Mouse (Mus musculus) spleen, postnatal 36 days (tissue): ENCODE data around the gene Ints14.

Experiments
- DNase-seq, 2 experiments: peaks; one replicate each; pipeline ENCODE4 v3.0.0; 2022; ENCODE audit warnings: low spot score in 2 of 2, mixed read lengths in 1 of 2

The Ints14 gene

DNA sequence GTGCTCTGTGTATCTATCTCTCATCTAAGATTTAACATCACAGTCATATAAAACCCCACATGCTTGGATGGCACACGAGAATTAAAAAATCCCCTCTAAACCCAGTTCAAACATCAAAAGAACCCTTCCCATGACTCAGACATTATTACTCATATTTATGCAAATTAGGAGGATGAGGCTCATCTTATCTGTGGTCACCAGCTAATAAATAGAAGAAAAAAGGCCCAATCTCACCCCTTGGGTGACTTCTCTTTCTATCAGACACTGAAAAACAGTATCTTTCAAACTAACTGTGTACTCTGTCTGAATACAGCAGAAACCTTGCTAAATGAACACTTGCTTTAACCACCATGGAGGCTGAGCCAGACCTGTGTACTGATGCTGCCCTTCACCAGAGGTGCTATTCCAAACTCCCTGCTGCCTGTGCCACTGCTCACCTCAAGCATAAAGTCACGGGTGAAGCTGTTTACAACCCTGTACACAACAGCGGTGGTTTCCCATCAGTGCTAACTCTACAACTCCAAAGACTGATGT is 58.0 kb downstream of the Ints14 start:
- DNase-seq, result no peak

DNA sequence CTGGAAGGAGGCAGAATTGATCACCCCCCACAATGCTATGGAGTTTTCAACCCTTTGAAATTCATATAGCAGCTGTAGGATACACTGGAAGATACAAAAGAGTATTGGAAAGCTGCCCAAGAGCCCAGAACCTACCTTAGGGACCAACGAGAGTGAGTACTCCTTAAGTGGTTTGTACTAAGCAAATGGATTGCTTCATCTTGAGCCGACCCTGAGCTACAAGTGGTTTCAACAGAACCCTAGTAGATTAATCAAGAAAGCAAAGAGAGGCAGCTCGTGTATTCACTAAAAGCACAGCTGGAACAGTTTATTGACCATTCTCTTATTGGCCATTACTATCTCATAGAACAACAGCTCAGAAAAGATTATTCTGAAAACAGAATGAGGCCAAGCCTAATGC is 58.4 kb downstream of the Ints14 start:
- no peak for DNase-seq

DNA sequence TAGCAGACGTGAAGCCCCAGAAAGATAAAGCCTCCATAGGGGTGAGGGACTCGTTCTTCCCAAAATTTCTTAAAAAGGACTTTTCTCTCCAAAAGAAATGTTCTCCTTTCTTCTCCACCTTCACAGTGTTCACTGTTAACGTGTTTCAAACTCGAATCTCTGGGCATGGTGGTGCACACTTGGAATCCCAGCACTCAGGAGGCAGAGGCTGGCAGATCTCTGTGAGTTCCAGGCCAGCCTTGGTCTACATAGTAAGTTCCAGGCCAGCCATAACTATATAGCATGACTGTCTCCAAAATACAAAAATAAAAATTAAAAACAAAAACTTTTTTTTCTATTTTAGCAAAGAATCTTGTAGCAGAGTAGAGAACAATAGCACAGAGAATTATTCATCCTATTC is 59.4 kb downstream of the Ints14 start:
- no peak for DNase-seq

DNA sequence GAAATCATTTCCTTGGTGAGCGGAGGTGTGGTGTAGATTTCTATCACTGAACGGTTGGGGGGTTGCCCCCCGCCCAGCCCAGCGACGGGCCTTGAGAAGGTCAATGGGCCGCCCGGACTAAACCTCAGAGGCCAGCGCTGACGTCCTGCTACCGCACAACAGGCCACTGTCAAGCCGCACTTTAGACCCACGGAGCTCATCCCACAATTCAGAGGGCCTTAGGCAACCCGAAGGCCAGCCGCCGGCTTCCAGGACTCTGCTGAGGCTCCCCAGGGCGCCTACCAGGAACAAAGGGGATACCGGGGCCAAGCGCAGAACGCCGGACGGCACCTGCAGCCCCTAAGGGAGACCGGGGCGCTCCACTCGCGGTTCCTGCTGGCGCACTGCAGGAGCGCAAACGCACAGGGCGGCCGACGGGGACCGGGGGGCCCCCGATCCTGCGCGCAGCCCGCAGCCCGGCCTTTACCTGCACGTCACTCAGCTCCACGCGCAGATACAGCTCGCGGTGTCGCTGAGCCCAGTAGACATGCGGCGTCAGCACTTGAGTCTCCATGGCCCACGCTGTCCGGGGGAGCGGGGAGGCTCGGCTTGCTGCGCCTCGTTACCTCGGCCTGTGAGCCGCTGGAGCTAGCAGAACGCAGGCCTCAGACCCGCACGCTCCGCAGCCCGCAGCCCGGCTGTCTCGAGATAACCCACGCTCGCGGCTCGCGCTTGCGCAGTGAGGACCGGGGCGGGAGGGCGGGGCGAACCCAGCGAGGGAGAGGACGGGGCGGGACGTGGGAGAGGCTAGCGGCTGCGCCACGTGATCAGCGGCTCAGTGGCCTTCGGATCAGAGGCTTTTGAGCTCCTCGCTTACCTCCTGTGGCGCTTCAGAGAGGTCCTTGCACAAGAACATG is 60.5 kb downstream of the Ints14 start, which contains the start of gene Hacd3:
Gene Hacd3, minus strand, starts transcription at position 703 of the 896 bp plus-strand sequence.
- DNase-seq, result peak; percentile 84 to 85

DNA sequence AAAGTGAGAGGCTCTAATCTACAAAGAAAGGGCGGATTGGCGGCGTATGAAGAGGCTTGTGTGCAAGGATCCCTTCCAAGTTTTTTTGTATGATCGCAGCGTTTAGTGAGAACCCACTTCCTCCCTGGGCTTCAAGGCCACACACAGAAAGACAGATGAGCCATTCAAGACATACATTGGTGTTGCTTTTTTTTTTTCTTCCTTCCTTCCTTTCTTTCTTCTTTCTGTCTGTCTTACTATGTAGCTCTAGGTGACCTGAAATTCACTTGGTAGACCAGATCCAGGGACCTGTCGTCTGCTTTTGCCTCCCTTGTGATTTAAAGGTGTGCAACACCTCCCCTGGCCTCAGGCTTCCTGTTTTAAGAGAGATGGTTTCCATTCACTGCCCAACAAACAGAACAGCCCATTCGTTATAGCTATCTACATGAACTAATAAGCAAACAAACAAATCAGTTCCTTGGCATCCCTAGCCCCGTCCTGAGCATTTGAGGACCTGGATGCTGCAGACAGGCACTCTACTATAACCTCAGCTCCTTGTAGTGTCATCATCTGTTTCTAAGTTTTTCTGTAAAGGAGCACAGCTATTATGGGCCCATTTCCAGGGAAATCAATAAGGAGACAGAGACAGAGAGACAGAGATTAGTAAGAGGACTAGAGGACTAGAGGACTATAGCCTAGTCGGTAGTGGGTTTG is 61.3 kb downstream of the Ints14 start:
- peak; percentile 11 to 38 for DNase-seq

DNA sequence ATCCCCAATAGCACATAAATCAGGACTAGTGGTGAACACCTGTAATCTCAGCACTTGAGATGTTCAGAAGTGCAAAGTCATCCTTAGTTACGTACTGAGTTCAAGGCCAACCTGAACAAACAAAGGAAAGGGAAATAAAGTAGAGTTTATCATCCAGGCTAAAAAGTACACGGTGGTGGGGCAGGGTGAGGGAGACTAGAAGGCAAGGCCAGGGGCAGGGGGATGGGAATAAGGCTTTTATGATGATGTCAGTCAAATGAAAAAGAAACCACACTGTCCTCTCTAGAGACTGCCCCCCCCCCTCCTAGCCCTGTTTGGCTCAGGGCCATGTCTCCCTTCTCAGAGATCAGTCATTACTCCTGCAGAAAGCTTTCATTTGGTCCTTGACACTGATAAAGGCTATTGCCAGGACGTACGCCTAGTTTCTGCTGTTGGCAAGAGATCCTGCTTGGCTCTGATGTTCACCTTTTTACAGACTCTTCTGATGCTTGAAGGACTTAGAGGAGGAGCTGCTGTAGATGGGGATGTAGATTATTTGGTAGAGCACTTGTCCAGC is 62.0 kb downstream of the Ints14 start:
- DNase-seq, result no peak

DNA sequence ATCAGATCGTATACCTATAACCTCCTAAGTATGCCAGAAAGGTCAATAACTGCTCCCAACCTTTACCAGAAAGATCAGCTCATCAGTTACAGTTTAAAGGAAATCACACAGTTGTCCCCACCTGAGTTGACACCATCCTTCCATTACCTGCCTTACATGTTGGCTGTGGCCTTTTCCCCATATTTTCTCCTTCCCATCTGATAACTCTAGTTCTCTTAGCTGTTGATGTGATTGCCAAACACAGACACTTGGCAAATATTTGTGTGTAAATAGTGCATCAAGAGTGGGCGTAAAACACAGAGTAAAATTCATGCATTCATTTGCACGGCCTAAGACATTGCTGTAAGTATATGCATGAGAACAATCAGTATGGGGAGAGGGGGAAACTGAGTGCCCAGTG is 62.7 kb downstream of the Ints14 start:
- no peak for DNase-seq

DNA sequence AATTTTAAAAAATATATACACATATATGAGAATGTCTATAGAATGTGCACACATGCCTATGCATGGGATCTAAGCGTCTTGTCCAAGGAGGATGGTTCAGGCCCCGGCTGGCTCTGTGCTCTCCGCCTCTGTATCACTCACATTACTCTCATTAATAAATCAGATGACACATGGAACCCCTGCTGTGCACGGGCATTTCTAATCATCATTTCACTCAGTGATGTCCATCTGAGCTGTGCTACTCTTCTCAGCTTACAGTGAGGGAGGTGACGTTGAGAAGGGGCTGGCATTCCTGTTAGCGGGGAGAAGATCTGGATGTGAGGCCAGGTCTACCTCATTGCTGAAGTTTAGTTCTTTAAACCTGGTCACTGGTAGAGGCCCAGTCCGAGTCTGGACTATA is 66.5 kb downstream of the Ints14 start:
- DNase-seq, result no peak

DNA sequence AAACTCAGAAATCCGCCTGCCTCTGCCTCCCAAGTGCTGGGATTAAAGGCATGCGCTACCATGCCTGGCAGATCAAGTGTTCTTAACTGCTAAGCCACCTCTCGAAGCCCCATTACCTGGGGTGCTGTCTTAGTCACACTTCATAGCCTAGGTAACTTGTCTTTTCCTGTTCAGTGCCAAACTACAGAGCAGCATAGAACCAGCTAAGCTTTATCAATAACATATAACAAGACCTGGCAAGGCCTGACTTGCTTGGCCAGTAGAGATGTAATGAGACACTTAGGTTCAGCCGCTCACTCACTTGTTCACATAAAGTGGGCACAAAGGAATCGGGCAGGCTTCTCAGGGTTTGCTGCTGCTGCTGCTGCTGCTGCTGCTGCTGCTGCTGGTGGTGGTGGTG is 67.6 kb downstream of the Ints14 start:
- no peak for DNase-seq

DNA sequence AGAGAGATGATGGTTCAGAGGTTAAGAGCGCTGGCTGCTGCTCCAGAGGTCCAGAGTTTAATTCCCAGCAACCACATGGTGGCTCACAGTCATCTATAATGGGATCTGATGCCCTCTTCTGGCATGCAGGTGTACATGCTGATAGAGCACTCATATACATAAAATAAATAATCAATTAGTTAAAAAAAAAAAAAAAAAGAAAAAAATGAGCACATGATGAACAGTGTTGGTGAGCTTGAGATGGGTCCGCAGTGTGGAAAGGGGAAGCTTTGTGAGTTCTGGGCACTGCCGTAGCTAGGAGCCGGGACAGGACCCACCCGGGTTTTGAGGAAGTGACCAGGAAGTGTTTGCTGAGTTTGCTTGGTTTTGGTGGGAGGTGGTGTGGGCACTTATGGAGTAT is 70.7 kb downstream of the Ints14 start:
- peak; percentile 23 to 31 for DNase-seq

DNA sequence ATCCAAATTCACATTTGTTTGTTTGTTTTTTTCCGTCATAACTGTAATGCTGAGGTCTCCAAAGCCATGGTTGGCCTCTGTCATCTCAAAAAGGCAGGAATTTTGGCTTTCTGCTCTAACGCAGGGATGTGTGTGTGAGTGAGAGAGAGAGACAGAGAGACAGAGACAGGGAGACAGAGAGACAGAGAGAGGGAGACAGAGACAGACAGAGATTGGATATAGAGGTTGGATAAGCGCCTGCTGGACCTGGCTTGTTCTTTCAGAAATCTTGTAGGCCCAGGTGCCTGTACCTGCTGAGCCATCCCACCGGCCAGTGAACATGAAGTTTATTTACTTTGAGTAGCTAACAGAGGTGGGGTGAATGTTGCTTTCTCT is 71.2 kb downstream of the Ints14 start:
- DNase-seq, result no peak

DNA sequence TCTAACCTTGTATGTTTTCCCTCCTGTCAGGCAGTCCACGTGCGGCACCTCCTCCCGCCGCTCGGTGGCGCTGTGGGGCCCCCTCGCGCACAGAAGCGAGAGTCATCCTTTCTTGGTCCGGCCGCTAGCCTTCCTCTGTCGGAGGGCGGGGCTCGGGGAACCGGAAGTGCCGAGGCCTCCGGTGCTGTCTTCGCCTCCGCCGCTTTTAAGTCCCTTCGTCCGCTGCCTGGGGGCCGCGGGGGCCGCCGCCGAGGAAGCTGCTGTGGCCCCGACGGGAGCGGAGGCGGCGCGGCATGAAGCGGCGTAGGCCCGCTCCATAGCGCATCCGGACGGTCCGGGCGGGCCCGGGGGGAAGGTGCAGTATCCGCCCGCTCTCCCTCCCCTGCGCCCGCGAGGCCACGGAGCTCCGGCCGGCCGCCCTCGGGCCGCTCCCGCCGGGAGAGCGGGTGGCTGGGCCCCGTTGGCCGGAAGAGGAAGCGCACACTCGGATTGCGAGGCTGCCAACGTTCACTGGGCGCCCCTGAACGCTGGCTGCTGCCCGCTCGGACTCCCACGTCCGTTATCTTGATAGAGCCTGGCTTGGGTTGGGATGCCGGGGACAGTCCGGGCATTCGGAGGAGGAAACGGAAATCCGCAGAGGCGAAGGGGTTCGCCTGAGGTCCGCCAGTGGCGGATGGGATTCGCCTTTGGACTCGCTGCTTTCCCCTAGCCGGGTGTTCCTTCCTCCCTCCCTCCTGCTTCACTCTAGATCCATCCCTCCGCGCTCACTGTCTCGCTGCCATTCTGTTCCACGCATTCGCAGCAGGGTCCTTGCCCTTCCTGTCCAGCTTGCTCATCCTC is 71.8 kb downstream of the Ints14 start, which contains the start of gene Dpp8:
Gene Dpp8, plus strand, starts transcription at position 146 of the 840 bp plus-strand sequence.
- peak; percentile 92 to 94 for DNase-seq

DNA sequence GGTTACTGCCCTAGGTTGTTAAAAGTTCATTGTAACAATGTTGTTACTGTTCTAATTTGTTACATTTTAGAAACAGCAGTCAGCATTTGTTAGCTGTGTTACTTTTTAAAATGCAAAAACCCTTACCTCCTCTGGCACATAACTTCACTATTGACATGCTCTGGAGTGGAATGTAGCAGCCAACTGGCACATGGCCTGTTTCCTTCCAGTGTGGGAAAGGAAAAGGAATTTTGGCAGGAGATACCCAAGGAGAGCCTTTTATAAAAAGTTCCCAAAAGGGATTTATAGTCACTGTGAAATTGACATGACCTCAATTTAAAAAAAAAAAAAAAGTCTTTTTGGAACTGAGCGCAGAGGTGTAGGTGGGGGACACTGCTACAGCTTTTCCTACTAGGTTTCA is 75.8 kb downstream of the Ints14 start:
- no peak for DNase-seq
